Mouse (Mus musculus) stomach, adult 2 months (tissue): Measurements from ENCODE around the gene Nkain2. TPM values are rescaled to one million over a fixed set of nuclear protein-coding genes. Genes with fewer than 3 reads are reported as not detected.

Experiments used
- polyA plus RNA-seq: library from polyadenylated mRNA; depleted of rRNA; stranded (reverse); fragments of >200 nt; gene quantifications from 2 replicates; pipeline ENCODE4 v1.2.3, GENCODE M21; 2012; rRNA removed

Gene Nkain2
- polyA plus RNA-seq: 0.27 and 0.34 TPM in 2 replicates

GRCm38 (mm10) chr10:32889652-32890506 is at the start of gene Nkain2:
Gene Nkain2, minus strand, starts transcription at chr10:32890462.

Other genes with a start within 250 kb of the Nkain2 start
- gene Trdn, start 190.1 kb upstream of the Nkain2 start, polyA plus RNA-seq: 0.01 and 0.09 TPM in 2 replicates